Mouse (Mus musculus) lung, embryonic 14.5 days (tissue): Measurements from ENCODE around the gene Grm7. TPM values are rescaled to one million over a fixed set of nuclear protein-coding genes. Genes with fewer than 3 reads are reported as not detected.

Experiments used
- ATAC-seq: fragments of 200-750 bp; cut with Nextera tagmentation; 2 replicates; pipeline ENCODE4 v1.8.0; 2017; ENCODE audit warnings: mild to moderate bottlenecking, moderate TSS enrichment, moderate library complexity; ENCODE audit not compliant: insufficient read depth
- DNase-seq: peaks from one replicate; pipeline ENCODE4 v3.0.0-alpha.2; 2015
- H3K27ac ChIP-seq: fragments of 300-500 bp; sonication (generic); 2 replicates; pipeline ENCODE4 v1.5.1; 2014; ENCODE audit warnings: low read depth, mild to moderate bottlenecking, moderate library complexity
- H3K27me3 ChIP-seq: fragments of 300-500 bp; sonication (generic); 2 replicates; pipeline ENCODE4 v1.6.1; 2014; ENCODE audit warnings: low read length, control low read depth; ENCODE audit not compliant: insufficient read depth
- H3K36me3 ChIP-seq: fragments of 300-500 bp; sonication (generic); 2 replicates; pipeline ENCODE4 v1.6.1; 2014; ENCODE audit warnings: control low read depth; ENCODE audit not compliant: insufficient read depth
- H3K4me1 ChIP-seq: fragments of 300-500 bp; sonication (generic); 2 replicates; pipeline ENCODE4 v1.6.1; 2014; ENCODE audit warnings: antibody characterized with exemption, control low read depth; ENCODE audit not compliant: insufficient read depth
- H3K4me2 ChIP-seq: fragments of 300-500 bp; sonication (generic); 2 replicates; pipeline ENCODE4 v1.6.1; 2014; ENCODE audit warnings: mild to moderate bottlenecking
- H3K4me3 ChIP-seq: fragments of 300-500 bp; sonication (generic); 2 replicates; pipeline ENCODE4 v1.5.1; 2014; ENCODE audit warnings: low read depth, low read length
- H3K9ac ChIP-seq: fragments of 300-500 bp; sonication (generic); 2 replicates; pipeline ENCODE4 v1.6.1; 2014
- H3K9me3 ChIP-seq: fragments of 300-500 bp; sonication (generic); 2 replicates; pipeline ENCODE4 v1.6.1; 2016; ENCODE audit warnings: low read depth, low read length, control low read depth
- CTCF ChIP-seq: IDR thresholded peaks from 2 replicates; pipeline ENCODE4 v1.5.1; 2016; ENCODE audit warnings: antibody characterized with exemption, low read depth
- WGBS: fragments of 180-500 bp; shearing (Covaris S2); extraction: QIAGEN DNeasy Blood & Tissue Kit; methylation state at CpG from one replicate; pipeline ENCODE4 v1.1.7; 2014; 5-methylcytosine and 5-hydroxymethylcytosine counted together
- polyA plus RNA-seq: library from polyadenylated mRNA; unstranded; fragments of >200 nt; fragmentation: Nextera tagmentation; extraction: Ambion mirVana; gene quantifications from 2 replicates; pipeline ENCODE4 v1.2.1, GENCODE M21; 2014

Grm7 gene
- polyA plus RNA-seq, 1 experiment from 2014 or later = not detected

DNA sequence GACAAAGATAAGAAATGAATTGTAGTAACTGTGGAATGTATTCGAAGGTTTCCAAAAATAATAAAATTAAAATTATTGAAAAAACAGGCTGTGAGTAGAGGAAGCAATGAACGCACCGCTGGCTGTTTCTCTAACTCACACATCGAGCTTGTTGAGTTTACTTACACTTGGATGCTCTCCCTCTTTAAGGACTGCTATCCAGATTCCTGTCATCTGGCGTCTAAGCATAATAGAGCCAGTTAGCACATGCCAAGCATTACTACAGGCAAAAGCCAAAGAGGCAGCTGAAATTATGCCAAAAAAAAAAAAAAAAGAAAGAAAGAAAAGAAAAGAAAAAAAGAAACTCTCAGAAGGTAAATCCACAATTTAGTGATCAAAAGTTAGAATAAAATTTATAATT lies 609.8 kb downstream of the Grm7 start:
- DNase-seq = peak; percentile 14
- 66% methylated on average over 5 of the region's 5 CpGs for WGBS
- no peak overlapping the region for H3K9ac ChIP-seq

DNA sequence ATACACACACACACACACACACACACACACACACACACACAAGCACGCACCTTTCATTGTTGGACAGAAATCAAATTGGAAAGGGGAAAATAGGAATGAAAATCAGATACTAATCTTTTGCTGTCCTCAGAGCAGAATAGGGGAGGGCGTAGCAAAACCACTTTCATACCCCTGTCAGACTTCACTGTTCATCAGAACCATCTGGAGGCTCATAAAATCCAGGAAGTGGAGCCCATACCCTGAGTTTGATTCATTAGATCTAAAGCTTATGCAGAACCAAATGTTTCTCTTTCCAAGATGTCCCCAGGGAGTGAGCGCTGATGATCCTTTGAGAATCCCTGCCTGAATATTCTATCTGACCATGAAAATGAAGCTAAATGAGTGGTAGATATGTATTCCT lies 611.6 kb downstream of the Grm7 start:
- no peak for TF ChIP-seq CTCF
- H3K36me3 ChIP-seq = no peaks in the 10 kb centered on the region
- H3K9me3 ChIP-seq = no peaks in the 10 kb centered on the region
- H3K27ac ChIP-seq = no peak overlapping the region
- no peak overlapping the region for H3K4me2 ChIP-seq
- no peak overlapping the region for H3K9ac ChIP-seq
- no peak overlapping the region for H3K4me3 ChIP-seq
- ATAC-seq = no peak
- no peaks in the 10 kb centered on the region for H3K27me3 ChIP-seq
- no peaks in the 10 kb centered on the region for H3K4me1 ChIP-seq
- WGBS = 71% methylated on average over 3 of the region's 3 CpGs
- peak; percentile 14 for DNase-seq

More for the DNA sequence above, 609.8 kb downstream of the Grm7 start:
- no peak overlapping the region for H3K4me2 ChIP-seq
- no peaks in the 10 kb centered on the region for H3K36me3 ChIP-seq
- no peak for TF ChIP-seq CTCF
- no peak for ATAC-seq
- H3K9me3 ChIP-seq = no peaks in the 10 kb centered on the region
- H3K4me3 ChIP-seq = no peak overlapping the region
- no peaks in the 10 kb centered on the region for H3K27me3 ChIP-seq
- H3K4me1 ChIP-seq = no peaks in the 10 kb centered on the region
- H3K27ac ChIP-seq = no peak overlapping the region

DNA sequence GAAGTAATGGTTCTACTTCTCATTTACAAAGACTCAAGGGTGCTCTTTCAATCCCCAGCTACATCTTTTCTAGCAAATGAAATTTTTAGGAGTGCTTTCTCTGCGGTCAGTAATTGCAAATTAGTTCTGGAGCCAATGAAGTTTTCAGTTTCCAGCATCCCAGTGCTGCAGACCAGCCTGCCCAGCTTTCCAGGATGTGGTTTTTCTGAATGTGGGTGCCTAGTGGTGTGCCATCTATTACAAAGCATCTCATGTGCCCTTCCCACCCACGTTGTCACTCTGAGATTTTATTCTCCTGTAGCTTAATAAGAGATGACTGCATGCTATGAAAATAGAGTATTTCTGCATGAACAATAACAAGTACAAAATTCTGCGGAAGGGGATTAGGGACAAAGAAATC lies 612.9 kb downstream of the Grm7 start:
- no peak for TF ChIP-seq CTCF
- H3K9me3 ChIP-seq = no peaks in the 10 kb centered on the region
- no peak overlapping the region for H3K4me2 ChIP-seq
- ATAC-seq = no peak
- WGBS = 74% methylated on average over 3 of the region's 3 CpGs
- H3K36me3 ChIP-seq = no peaks in the 10 kb centered on the region
- DNase-seq = no peak
- H3K4me1 ChIP-seq = no peaks in the 10 kb centered on the region
- no peaks in the 10 kb centered on the region for H3K27me3 ChIP-seq
- H3K27ac ChIP-seq = no peak overlapping the region
- no peak overlapping the region for H3K4me3 ChIP-seq
- no peak overlapping the region for H3K9ac ChIP-seq

DNA sequence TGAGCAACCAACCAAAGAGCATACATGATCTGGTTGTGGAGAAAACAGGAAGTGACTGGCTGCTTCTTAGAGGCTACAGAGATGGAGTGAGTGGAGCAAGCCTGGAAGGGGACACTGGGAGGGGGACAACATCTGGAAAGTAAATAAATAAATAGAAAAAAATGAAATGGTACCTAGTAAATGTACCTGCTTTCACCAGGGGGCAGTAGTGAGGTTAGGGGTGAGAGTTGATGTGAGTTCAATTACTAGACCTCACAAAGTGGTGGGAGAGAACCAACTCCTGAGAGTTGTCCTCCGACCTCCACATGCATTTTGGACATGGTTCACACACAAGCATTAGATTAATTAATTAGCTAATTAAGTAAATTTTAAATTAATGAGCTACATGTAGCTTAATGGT lies 615.8 kb downstream of the Grm7 start:
- Histone ChIP-seq H3K36me3 (no peaks in the 10 kb centered on the region), H3K4me1 (no peaks in the 10 kb centered on the region), H3K27me3 (no peaks in the 10 kb centered on the region), H3K9ac (no peak overlapping the region), H3K27ac (no peak overlapping the region), H3K4me3 (no peak overlapping the region), H3K9me3 (no peaks in the 10 kb centered on the region), H3K4me2 (no peak overlapping the region)
- ATAC-seq (no peak), DNase-seq (no peak)
- TF ChIP-seq CTCF = no peak
- WGBS = 85% methylated on average over 1 of the region's 1 CpGs

DNA sequence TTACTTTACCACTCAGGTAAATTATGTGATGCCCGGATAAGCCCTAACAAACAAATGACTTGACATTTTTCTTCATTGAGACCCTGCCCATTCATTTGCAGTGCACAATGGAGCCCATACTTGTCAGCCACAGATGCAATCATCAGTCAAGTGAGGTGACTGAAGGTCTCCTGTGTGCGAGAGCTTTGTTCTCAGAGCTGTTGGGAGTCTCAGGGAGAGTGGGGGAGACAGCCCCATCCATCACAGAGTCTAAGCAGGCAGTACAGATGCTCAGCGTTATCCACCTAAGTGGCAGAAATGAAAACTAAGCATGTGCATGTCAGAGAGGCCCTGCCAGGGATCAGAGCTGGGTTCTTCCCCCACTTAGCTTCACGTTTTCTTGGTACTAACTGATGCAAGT lies 631.3 kb downstream of the Grm7 start:
- Histone ChIP-seq H3K9ac (no peak overlapping the region), H3K27ac (no peak overlapping the region), H3K36me3 (no peaks in the 10 kb centered on the region), H3K4me3 (no peak overlapping the region), H3K27me3 (no peaks in the 10 kb centered on the region), H3K4me2 (no peak overlapping the region), H3K9me3 (no peaks in the 10 kb centered on the region), H3K4me1 (no peaks in the 10 kb centered on the region)
- DNase-seq (no peak), ATAC-seq (no peak)
- no peak for TF ChIP-seq CTCF
- WGBS = 16% methylated on average over 4 of the region's 4 CpGs

DNA sequence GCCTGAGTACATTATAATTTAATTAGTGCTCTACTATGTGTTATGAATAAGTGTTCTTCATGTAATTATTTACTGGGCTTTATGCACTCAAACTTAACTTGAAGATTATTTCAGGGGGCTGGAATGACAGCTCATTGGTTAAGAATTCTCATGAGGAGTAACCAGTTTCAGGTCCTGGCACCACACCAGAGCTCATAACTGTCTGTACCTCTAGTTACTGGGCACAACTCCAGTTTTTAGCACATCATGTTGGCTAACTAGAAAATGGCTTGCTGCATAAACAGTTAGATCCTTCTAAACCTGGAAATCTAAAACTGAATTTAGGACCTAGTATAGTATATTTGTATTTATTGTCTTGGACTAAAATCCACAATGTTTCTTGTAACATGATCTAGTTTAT lies 633.1 kb downstream of the Grm7 start:
- Histone ChIP-seq H3K4me2 (no peak overlapping the region), H3K36me3 (no peaks in the 10 kb centered on the region), H3K9ac (no peak overlapping the region), H3K9me3 (no peaks in the 10 kb centered on the region), H3K27ac (no peak overlapping the region), H3K27me3 (no peaks in the 10 kb centered on the region), H3K4me3 (no peak overlapping the region), H3K4me1 (no peaks in the 10 kb centered on the region)
- TF ChIP-seq CTCF = no peak
- no peak for ATAC-seq
- DNase-seq = no peak

DNA sequence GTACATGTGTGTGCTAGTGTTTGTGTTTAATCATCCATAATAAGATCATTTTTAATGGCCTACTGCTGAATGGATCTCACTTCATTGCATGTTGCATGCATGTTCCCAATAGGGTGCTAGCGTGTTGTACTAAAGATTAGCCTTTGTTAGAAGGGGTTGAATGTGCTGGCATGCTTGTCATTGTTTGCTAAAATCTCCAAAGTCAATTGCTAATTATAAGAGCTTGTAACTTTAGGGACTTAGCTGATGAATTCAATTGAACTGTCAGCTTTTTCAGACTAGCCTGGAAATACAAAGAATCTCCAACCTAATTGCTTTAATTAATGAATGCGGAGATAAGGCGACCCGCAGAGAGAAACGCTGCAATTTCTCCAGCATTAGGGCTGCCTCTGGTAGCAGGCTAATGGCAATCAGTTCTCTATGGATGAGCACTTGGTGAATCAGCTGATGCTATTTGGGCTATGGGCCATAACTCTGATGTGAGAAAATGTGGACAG lies 648.2 kb downstream of the Grm7 start:
- H3K4me1 ChIP-seq = no peaks in the 10 kb centered on the region
- H3K9ac ChIP-seq = no peak overlapping the region
- no peaks in the 10 kb centered on the region for H3K9me3 ChIP-seq
- DNase-seq = no peak
- 62% methylated on average over 5 of the region's 5 CpGs for WGBS
- H3K27ac ChIP-seq = no peak overlapping the region
- no peaks in the 10 kb centered on the region for H3K27me3 ChIP-seq
- H3K4me3 ChIP-seq = no peak overlapping the region
- H3K4me2 ChIP-seq = no peak overlapping the region
- TF ChIP-seq CTCF = no peak
- H3K36me3 ChIP-seq = no peaks in the 10 kb centered on the region
- no peak for ATAC-seq
